Mouse (Mus musculus) embryonic fibroblast, embryonic 13.5 days (primary cell): Measurements from ENCODE around the gene Zfp385c.

Experiments
- CTCF ChIP-seq: IDR thresholded peaks from 2 replicates; pipeline ENCODE4 v1.5.1; 2011; ENCODE audit warnings: mild to moderate bottlenecking, control low read depth, low read length, moderate library complexity, borderline replicate concordance; ENCODE audit not compliant: insufficient read depth
- POLR2A ChIP-seq: IDR thresholded peaks from 2 replicates; pipeline ENCODE4 v1.6.1; 2011; ENCODE audit warnings: low read depth, mild to moderate bottlenecking, control low read depth, low read length, moderate library complexity

DNA sequence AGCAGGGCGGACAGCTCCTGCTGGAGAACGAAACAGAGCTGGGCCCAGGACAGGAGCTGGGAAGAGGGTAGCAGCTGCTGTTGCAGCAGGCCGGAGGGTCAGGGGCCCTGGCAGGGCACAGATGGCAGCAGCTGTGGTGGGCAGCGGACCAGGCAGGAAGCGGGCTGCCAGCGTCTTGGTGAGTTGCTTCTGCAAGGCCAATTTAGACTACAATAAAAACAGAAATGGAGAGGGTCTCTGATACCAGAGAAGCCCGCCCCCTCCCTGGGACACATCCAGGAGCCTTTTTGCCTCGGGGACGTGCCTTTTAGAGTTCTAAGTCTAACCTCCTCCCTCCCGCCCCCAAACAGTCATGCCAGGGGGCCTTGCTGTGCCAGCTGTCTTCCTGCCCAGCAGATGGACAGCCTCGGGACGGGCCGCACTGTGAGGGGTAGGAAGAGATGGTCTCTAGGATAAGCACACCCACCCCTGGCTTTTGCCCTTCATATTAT lies 63.3 kb downstream of the Zfp385c start:
- TF ChIP-seq CTCF, result no peak
- TF ChIP-seq POLR2A, result no peak
